Mouse (Mus musculus): Measurements from ENCODE around the gene Mrps5.

DNA sequence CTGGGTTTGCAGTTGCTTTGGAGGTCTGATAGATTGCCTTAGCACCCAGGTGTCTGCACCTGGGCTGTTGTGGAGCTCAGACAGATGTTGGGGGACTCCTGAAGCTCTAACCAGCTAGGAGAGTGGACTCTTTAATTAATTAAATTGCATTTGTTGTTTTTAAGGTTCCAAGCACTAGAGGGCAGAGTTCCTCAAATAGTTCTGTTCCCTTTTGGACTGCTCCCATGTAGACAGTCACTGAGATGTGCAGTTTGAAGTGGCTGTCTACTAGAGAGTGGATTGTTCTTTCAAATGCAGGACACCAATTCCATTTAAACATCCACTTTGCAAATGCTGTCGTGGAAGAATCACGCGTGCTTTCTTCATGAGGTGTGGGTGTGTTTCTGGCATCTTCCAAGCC, 21.2 kb downstream of the Mrps5 start:
- TF ChIP-seq POLR2A (IDR thresholded peaks at IDR 0.05; ENCODE audit: borderline replicate concordance, control insufficient read depth, low read depth, low read length): no peak
- no peak for TF ChIP-seq CTCF (IDR thresholded peaks at IDR 0.05; ENCODE audit: control insufficient read depth, insufficient read depth, low read length)
